Mouse (Mus musculus): ENCODE measurements around the gene Nr4a1. TPM values are rescaled to one million over a fixed set of nuclear protein-coding genes. Genes with fewer than 3 reads are reported as not detected.

Gene Nr4a1
- polyA plus RNA-seq, 1 experiment from 2014 or later, result 7.9 TPM

DNA sequence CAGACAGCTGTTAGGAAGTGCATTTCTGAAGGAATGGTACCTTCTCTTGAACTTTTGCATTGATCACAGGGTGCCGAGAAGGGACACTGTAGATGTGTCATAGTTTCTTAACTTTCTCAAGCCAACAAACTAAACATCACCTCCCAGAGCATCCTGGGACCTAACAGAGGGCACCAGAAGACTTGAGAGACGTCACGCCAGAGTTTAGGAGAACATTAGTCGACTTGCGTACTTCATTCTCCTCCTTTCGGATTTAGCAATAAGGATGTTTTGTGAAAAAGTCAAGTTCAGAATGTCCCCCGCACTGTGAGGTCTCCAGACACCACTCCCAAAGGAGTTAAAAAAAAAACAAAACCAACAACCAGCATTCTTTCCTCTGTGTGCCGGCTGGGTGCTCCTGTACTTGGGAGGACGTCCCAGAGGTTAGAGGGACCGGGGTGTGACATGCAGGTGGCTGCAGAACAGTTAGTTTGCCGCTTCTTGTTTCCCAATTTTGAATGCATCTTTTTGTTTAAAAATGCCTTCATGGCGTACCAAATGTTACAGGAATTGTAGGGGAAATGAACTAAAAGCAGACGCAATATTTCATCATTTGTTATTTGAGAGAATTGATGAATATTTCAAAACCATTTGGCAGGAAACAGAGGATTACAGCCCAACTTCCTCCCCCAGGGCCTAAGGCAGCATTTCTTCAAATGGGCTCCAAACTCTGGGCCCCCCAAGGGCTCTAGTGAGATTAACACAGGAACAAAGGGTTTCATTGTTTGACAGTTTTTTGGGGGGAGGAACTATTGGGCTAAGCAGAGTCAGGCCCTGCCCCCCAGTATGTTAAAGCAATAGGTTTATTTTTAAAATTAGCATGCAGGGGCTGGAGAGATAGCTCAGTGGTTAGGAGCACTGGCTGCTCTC, 54.6 kb downstream of the Nr4a1 start:
- Histone ChIP-seq H3K9ac (replicated peaks) (no peak overlapping the region), H3K27me3 (replicated peaks) (no peaks in the 10 kb centered on the region), H3K27ac (replicated peaks) (no peak overlapping the region), H3K4me3 (replicated peaks) (no peak overlapping the region), H3K9me3 (replicated peaks) (no peaks in the 10 kb centered on the region), H3K4me1 (no peaks in the 10 kb centered on the region), H3K36me3 (no peaks in the 10 kb centered on the region), H3K4me2 (no peak overlapping the region)
- no peak for ATAC-seq (ENCODE audit: low FRiP score)
- 72% methylated on average over 13 of the region's 13 CpGs for WGBS

DNA sequence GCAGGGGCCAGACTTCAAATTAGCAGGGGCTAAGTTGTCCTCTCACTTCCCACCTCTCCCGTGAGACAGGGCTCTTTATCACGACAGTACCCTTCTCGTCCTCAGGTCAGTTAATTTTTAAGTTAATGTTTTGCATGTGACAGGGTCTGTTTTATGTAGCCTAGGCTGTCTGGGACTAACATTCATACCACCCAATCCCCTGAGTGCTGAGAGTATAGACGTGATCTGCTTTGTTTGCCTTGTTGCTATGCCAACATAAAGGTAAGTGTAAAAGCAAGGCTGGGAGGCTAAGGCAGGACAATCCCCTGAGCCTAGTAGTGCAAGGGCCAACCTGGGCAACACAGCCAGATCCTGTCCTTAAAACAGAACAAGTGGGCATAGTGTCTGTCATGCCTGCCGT, 55.4 kb downstream of the Nr4a1 start:
- H3K27ac ChIP-seq (replicated peaks), result no peak overlapping the region
- no peak overlapping the region for H3K4me3 ChIP-seq (replicated peaks)
- H3K4me1 ChIP-seq, result no peaks in the 10 kb centered on the region
- 58% methylated on average over 5 of the region's 5 CpGs for WGBS
- no peak overlapping the region for H3K4me2 ChIP-seq
- no peak for ATAC-seq (ENCODE audit: low FRiP score)
- H3K9me3 ChIP-seq (replicated peaks), result no peaks in the 10 kb centered on the region
- H3K36me3 ChIP-seq, result no peaks in the 10 kb centered on the region
- H3K9ac ChIP-seq (replicated peaks), result no peak overlapping the region
- H3K27me3 ChIP-seq (replicated peaks), result no peaks in the 10 kb centered on the region

DNA sequence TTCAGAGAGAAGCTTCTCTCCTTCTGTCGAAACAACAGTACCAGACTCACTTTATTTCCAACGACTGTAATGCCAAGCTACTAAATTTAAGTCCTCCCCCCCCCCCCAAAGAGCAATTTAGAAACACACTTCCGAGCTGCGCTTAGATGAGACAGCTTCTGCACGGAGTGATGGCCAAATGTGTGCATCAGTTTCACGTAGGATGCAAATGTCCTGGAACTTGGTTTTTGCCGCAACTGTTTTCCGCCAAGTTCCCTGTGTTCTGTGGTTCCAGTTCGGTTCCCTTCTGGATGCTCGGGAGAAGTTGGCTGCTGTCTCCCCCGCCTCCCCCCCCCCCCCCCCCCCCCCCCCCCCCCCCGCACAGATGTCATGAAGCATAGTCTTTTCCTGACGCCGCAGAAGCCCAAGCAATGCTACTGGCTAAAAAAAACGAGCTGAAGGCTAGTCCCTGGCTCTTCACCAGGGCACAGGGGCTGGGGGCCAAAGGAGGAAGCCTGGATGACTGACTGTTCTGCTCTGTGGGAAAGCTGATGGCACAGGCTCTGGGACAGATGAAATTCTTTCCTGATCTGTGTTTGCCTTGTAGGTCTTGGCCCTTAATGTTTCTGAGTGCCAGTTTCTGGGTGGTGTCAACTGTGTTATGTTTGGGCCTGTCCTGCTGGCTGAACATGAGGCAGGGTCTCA, 57.2 kb downstream of the Nr4a1 start:
- H3K4me1 ChIP-seq, result peaks cover 8% of the 10 kb centered on the region
- WGBS, result 61% methylated on average over 13 of the region's 15 CpGs
- ATAC-seq (ENCODE audit: low FRiP score), result no peak
- no peaks in the 10 kb centered on the region for H3K36me3 ChIP-seq
- no peak overlapping the region for H3K9ac ChIP-seq (replicated peaks)
- no peak overlapping the region for H3K27ac ChIP-seq (replicated peaks)
- no peak overlapping the region for H3K4me2 ChIP-seq
- H3K4me3 ChIP-seq (replicated peaks), result no peak overlapping the region
- H3K27me3 ChIP-seq (replicated peaks), result no peaks in the 10 kb centered on the region
- H3K9me3 ChIP-seq (replicated peaks), result no peaks in the 10 kb centered on the region

DNA sequence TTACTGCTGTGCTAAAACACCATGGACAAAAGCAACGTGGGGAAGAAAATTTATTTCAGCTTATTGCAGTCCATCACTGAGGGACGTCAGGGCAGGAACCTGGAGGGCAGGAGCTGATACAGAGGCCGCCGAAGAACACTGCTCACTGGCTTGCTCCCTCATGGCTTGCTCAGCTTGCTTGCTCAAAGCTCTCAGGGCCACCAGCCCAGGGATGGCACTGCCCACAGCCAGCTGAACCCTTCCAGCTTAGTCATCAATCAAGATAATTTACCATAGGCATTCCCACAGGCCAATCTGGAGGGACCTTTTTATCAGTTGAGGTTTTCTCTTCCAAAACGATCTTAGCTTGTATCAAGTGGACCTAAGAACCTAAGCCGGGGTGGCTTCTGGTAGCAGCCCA, 57.9 kb downstream of the Nr4a1 start:
- H3K4me3 ChIP-seq (replicated peaks), result no peak overlapping the region
- no peak overlapping the region for H3K27ac ChIP-seq (replicated peaks)
- no peaks in the 10 kb centered on the region for H3K36me3 ChIP-seq
- H3K4me2 ChIP-seq, result no peak overlapping the region
- peaks cover 10% of the 10 kb centered on the region for H3K4me1 ChIP-seq
- H3K27me3 ChIP-seq (replicated peaks), result no peaks in the 10 kb centered on the region
- WGBS, result 82% methylated on average over 6 of the region's 6 CpGs
- H3K9ac ChIP-seq (replicated peaks), result no peak overlapping the region
- H3K9me3 ChIP-seq (replicated peaks), result no peaks in the 10 kb centered on the region
- no peak for ATAC-seq (ENCODE audit: low FRiP score)

DNA sequence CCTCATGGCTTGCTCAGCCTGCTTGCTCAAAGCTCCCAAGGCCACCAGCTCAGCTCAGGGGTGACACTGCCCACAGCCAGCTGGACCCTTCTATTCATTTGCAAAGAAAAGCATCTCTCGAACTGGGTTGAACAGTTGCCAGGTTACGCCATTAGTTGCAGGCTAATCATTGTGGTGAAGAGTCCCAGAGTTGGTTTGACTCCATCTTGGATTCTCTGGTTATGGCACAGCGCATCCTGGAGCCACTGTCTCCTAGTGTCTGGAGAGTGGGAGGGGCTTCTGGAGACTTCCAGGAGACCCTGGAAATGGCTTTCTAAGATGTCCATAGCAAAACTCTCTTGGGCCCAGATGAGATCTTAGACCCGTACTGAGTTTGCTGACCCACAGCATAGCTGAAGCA, 61.3 kb downstream of the Nr4a1 start:
- H3K9me3 ChIP-seq (replicated peaks), result no peaks in the 10 kb centered on the region
- H3K27ac ChIP-seq (replicated peaks), result no peak overlapping the region
- WGBS, result 75% methylated on average over 4 of the region's 4 CpGs
- H3K4me2 ChIP-seq, result peak overlapping the region; percentile 49; the same call in 1 of the 2 replicates
- H3K4me1 ChIP-seq, result peaks cover 10% of the 10 kb centered on the region
- ATAC-seq (ENCODE audit: low FRiP score), result 0 out of 2 replicates have a peak, but pooled peaks have one; percentile 17
- H3K36me3 ChIP-seq, result no peaks in the 10 kb centered on the region
- H3K4me3 ChIP-seq (replicated peaks), result no peak overlapping the region
- H3K9ac ChIP-seq (replicated peaks), result no peak overlapping the region
- no peaks in the 10 kb centered on the region for H3K27me3 ChIP-seq (replicated peaks)

DNA sequence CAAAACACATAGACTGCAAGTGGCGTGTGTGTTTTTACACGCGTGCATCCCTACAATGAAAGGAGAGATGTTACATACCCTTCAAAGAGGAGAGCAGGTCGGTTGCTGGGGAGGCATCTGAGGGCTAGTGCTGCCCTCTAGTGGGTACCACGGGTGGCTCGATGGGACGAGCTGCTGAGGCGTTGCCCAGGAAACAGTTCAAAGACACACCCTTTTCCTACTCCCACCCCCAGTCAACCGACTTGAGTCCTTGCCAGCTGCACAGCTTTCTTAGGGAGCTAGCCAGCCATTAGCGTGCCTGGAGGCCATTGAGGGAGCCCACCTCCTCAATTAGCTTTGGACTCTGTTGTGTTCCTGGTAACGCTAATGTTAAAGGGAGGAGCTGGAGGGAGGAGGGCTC, 61.8 kb downstream of the Nr4a1 start:
- Histone ChIP-seq H3K36me3 (no peaks in the 10 kb centered on the region), H3K4me3 (replicated peaks) (peak overlapping the region; percentile 23), H3K9me3 (replicated peaks) (no peaks in the 10 kb centered on the region), H3K4me1 (peaks cover 10% of the 10 kb centered on the region), H3K27ac (replicated peaks) (no peak overlapping the region), H3K4me2 (peak overlapping the region; percentile 49), H3K9ac (replicated peaks) (no peak overlapping the region), H3K27me3 (replicated peaks) (no peaks in the 10 kb centered on the region)
- 2% methylated on average over 11 of the region's 11 CpGs for WGBS
- ATAC-seq (ENCODE audit: low FRiP score), result peak; percentile 63

DNA sequence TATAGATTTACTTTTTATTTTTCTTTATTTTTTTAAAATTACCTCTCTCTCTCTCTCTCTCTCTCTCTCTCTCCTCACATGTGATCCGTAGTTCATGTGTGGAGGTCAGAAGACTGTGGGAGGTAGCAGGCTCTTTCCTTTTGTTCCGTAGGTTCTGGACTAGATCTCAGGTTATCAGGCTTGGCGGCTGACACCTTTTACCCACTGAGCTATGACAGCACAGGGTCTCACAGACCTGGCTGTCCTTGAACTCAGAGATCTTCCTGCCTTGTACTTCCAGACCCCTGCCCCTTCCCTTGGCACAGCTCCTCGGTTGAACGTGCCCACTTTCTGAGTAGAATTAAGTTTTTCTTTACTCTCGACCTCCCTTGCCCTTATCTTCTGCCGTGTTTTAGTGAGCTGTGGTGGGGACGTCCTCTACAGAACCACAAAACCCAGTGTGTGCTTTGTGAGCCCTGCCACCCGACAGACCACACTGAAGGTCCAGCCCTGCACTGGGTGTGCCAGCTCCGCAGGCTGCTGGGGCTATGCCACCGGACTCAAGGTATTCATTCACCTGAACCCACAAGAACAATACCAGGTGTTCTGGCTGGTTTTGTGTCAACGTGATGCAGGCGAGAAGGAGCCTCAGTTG, 62.3 kb downstream of the Nr4a1 start:
- Histone ChIP-seq H3K4me2 (peak overlapping the region; percentile 49), H3K27me3 (replicated peaks) (no peaks in the 10 kb centered on the region), H3K9me3 (replicated peaks) (no peaks in the 10 kb centered on the region), H3K4me1 (peaks cover 10% of the 10 kb centered on the region), H3K36me3 (no peaks in the 10 kb centered on the region), H3K27ac (replicated peaks) (no peak overlapping the region), H3K4me3 (replicated peaks) (peak overlapping the region; percentile 23; the same call in 1 of the 2 replicates), H3K9ac (replicated peaks) (no peak overlapping the region)
- no peak; the same call in 1 of the 2 replicates for ATAC-seq (ENCODE audit: low FRiP score)
- whole genome bisulfite sequencing, result 59% methylated on average over 13 of the region's 13 CpGs

DNA sequence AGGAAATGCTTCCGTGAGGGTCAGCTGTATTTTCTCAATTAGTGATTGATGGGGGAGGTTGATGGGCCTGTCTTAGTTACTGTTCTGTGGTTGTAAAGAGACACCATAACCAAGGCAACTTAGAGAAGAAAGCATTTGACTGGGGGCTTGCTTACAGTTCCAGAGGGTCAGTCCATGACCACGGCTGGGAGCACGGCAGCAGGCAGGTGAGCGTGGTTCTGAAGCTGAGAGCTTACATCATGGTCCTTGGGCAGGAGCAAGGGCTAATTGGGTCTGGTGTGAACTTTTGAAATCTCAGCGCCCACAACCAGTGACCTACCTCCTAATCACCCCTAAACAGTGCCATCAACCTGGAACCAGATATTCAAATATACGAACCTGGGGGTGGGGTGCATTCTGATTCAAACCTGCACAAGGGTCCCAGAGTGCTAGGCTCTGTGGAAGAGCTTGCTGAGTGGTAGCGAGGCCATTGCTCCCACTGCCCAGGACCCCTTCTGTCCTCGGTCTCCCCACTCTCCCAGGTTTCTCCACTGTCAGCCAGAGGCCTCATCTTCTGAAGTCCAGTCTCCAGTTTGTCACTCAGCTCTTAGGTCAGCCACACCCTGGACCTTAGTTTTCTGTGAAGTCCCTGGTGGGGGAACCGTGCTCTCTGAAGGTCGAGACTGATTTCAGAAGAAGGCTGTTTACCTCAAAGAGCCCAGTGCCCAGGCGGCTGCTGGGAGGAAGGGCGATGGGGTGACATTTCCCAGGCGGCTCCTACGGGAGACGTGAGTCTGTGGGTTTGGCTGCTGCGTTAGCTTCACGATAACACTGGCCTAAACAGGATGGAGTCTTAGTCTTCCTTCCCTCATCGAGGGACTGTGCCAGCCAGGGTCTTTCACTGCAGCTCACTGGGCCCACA, 63.1 kb downstream of the Nr4a1 start:
- Histone ChIP-seq H3K27me3 (replicated peaks) (no peaks in the 10 kb centered on the region), H3K4me2 (no peak overlapping the region), H3K9me3 (replicated peaks) (no peaks in the 10 kb centered on the region), H3K4me3 (replicated peaks) (no peak overlapping the region), H3K4me1 (peaks cover 10% of the 10 kb centered on the region), H3K36me3 (no peaks in the 10 kb centered on the region), H3K9ac (replicated peaks) (no peak overlapping the region), H3K27ac (replicated peaks) (no peak overlapping the region)
- no peak for ATAC-seq (ENCODE audit: low FRiP score)
- WGBS, result 75% methylated on average over 18 of the region's 18 CpGs

DNA sequence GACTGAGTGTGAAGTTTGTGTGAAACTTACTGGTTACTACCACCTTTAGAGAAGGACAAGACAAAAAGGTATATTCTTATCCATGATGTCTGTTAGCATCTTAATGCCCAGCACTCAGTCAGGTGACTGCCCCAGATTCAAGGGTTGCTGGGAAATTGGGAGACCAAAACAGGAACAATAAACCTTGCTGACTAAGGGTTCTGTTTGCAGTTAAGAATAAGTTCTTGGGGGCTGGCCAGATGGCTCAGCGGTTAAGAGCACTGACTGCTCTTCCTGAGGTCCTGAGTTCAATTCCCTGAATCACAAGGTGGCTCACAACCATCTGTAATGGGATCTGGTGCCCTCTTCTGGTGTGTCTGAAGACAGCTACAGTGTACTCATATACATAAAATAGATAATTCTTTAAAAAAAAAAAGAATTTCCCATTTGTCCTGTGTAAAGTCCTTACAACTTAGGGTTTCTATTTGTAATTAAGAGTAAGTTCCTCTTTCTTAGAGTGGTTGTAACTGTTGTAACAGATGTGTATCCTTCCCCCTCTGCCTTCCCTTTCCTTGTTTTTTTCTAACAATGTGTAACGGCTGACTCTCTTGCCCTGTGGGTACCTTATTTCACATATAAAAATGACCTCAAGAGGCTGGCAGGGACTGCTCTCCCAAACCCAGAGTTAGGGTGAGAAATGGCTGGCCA, 63.9 kb downstream of the Nr4a1 start:
- WGBS, result 82% methylated on average over 2 of the region's 2 CpGs
- no peaks in the 10 kb centered on the region for H3K27me3 ChIP-seq (replicated peaks)
- no peak overlapping the region for H3K27ac ChIP-seq (replicated peaks)
- no peaks in the 10 kb centered on the region for H3K9me3 ChIP-seq (replicated peaks)
- no peak for ATAC-seq (ENCODE audit: low FRiP score)
- no peak overlapping the region for H3K4me2 ChIP-seq
- H3K36me3 ChIP-seq, result no peaks in the 10 kb centered on the region
- no peak overlapping the region for H3K4me3 ChIP-seq (replicated peaks)
- no peak overlapping the region for H3K9ac ChIP-seq (replicated peaks)
- peaks cover 10% of the 10 kb centered on the region for H3K4me1 ChIP-seq

DNA sequence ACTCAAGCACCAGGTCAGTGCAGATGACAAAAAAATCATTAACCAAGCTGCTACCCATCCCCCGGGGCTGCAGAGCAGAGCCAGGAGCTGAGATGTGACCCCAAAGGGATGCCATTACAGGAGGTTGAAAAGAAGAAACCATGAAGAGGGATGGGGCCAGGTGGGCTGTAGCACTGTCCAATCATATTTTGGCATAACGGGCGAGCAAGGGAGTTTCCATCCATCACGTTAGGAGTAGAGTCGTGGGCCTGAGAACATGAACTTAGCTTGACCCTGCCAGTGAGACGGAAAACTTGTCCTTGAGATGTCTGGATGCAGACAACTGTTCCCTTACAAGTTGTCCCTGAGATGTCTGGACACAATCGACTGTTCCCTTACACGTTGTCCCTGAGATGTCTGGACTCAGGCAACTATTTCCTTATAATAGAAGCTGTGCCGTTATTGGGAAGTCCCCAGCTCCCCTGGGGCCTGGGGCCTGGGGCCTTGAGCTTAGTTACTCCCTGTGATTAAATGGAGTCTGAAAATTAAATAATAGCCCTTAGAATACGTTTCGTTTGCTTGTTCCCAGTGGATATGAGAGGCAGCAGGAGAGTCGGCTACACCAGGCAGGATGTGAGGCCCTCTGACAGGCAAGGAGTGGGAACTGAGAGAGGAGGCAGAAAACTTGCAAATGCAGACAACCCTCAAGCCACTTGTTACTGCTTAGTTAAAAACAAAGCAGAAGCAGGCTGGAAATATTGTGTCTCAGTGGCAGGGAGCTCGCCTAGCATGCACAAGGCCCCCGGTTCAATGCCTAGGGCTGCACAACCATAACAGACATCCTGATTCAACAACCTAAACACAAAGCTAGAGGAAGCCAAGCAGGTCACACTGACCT, 65.1 kb downstream of the Nr4a1 start:
- no peak overlapping the region for H3K27ac ChIP-seq (replicated peaks)
- WGBS, result 67% methylated on average over 14 of the region's 14 CpGs

More for the DNA sequence above, 65.1 kb downstream of the Nr4a1 start:
- Histone ChIP-seq H3K27me3 (replicated peaks) (no peaks in the 10 kb centered on the region), H3K9me3 (replicated peaks) (no peaks in the 10 kb centered on the region), H3K4me3 (replicated peaks) (no peak overlapping the region), H3K9ac (replicated peaks) (no peak overlapping the region), H3K4me1 (peaks cover 10% of the 10 kb centered on the region), H3K36me3 (no peaks in the 10 kb centered on the region), H3K4me2 (no peak overlapping the region)
- no peak for ATAC-seq (ENCODE audit: low FRiP score)

Measured in neural tube, embryonic 15.5 days (tissue).